Mouse (Mus musculus): Measurements from ENCODE around the gene Gm21969. TPM values are rescaled to one million over a fixed set of nuclear protein-coding genes. Genes with fewer than 3 reads are reported as not detected.

Gm21969 gene
- polyA plus RNA-seq, 1 experiment from 2014 or later: not detected

- WGBS: 19% methylated on average over 23 of the region's 25 CpGs
- Histone ChIP-seq H3K4me3 (ENCODE audit: low read depth, low read length) (no peak overlapping the region), H3K9me3 (replicated peaks; ENCODE audit: control insufficient read depth, low read length, poor library complexity, severe bottlenecking) (no peaks in the 10 kb centered on the region), H3K36me3 (ENCODE audit: control insufficient read depth, insufficient read depth, low read length) (no peaks in the 10 kb centered on the region), H3K9ac (ENCODE audit: low read depth, low read length) (0 out of 2 replicates have a peak overlapping the region, but pooled peaks have one; percentile 15), H3K4me2 (ENCODE audit: low read length) (no peak overlapping the region), H3K27ac (ENCODE audit: low read length) (no peak overlapping the region), H3K4me1 (ENCODE audit: control insufficient read depth, insufficient read depth, low read length) (peaks cover 6% of the 10 kb centered on the region), H3K27me3 (ENCODE audit: control insufficient read depth, insufficient read depth, low read depth, low read length) (no peaks in the 10 kb centered on the region)
- peak; percentile 14; the same call in 1 of the 2 replicates for ATAC-seq
These were observed 107.7 kb downstream of the Gm21969 start for GRCm38 (mm10) chr4:139710467-139711334.

Small RNAs within 50 kb of the gene (microRNA-seq; reads per million reads assigned to microRNA genes)
- gene Gm25571 (not detected), gene Mir7020 (not detected)

Other genes starting within 250 kb of the Gm21969 start
- gene Iffo2, start 72.6 kb upstream of the Gm21969 start, polyA plus RNA-seq (2015; fragmentation: Nextera tagmentation; extraction: Ambion mirVana): 3.5 and 3.8 TPM in 2 replicates
- gene Aldh4a1, start 19.7 kb downstream of the Gm21969 start, polyA plus RNA-seq (2015; fragmentation: Nextera tagmentation; extraction: Ambion mirVana): 23.5 and 27.0 TPM in 2 replicates
- gene Tas1r2, start 50.4 kb downstream of the Gm21969 start, polyA plus RNA-seq (2015; fragmentation: Nextera tagmentation; extraction: Ambion mirVana): not detected in 2 replicates
- gene Pax7, start 230.3 kb downstream of the Gm21969 start, polyA plus RNA-seq (2015; fragmentation: Nextera tagmentation; extraction: Ambion mirVana): 2.3 and 4.4 TPM in 2 replicates

All from midbrain, embryonic 16.5 days (tissue).